Mouse (Mus musculus): Measurements from ENCODE around the gene Thbd. TPM values are rescaled to one million over a fixed set of nuclear protein-coding genes. Genes with fewer than 3 reads are reported as not detected.
A peak's percentile ranks its signal among the peaks of the same experiment; 100 is the strongest.

The Thbd gene
- 8.2 and 8.5 TPM in 2 replicates for polyA plus RNA-seq (2014; fragmentation: Nextera tagmentation; extraction: Ambion mirVana)

DNA sequence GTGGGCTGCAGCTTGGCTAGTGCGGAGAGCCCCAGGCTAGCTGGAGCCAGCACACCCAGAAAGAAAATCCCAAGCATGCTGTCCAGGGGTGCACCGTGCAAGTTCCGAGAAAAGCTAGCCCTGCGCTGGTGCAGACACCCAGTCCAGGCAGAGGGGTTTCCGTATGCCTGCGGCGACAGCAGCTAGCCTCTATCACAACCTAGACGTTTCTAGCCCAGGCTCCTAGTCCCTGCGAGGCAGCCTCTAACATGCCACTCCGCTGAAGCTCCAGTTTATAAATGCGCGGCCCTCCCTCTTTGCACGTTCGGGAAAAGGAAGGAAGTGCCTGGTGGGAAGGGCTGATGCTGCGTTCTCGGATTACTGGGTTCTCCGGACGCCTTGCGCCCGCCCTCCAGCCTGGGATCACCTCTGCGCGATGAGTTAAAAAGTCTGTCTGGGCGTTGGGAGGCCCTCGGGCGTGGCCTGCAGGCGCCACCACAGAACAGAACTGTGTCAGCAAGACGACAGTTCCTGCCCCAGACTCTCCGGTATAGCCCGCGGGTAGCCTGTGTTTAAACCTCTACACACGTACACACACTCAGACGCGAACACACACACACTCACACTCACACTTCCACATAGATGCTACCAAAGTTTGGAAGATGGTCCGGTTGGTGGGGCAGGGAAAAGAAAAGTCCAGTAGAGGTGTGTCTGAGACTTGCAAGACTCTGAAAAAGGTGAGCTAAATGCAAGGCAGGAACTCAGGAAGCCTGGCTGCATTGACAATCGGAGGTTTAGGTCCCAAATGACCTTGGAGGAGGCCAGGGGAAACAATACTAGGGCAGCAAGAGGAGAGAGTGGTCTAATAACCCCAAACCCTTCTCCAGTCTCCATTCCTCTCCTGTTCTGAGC, at the start of gene Thbd:
TSS of gene Thbd (minus strand) at position 319 of the 891 bp plus-strand sequence.
- ATAC-seq (ENCODE audit: low FRiP score) (peak; percentile 56; the same call in 1 of the 2 replicates), DNase-seq (ENCODE audit: low spot score) (no peak)
- Histone ChIP-seq H3K36me3 (replicated peaks; ENCODE audit: control insufficient read depth, insufficient read depth) (no peaks in the 10 kb centered on the region), H3K4me2 (replicated peaks) (peak within 1 kb of the TSS; percentile 67), H3K9me3 (ENCODE audit: control insufficient read depth, low read length) (no peaks in the 10 kb centered on the region), H3K4me3 (replicated peaks; ENCODE audit: low read length) (peak within 1 kb of the TSS; percentile 36), H3K4me1 (replicated peaks; ENCODE audit: control insufficient read depth, insufficient read depth, low read length) (peaks cover 23% of the 10 kb centered on the region), H3K27ac (no peak within 1 kb of the TSS), H3K27me3 (ENCODE audit: control insufficient read depth, insufficient read depth, low read length) (peaks cover 48% of the 10 kb centered on the region), H3K9ac (peak within 1 kb of the TSS; percentile 54)
- WGBS, result 3% methylated on average over 35 of the region's 35 CpGs

DNA sequence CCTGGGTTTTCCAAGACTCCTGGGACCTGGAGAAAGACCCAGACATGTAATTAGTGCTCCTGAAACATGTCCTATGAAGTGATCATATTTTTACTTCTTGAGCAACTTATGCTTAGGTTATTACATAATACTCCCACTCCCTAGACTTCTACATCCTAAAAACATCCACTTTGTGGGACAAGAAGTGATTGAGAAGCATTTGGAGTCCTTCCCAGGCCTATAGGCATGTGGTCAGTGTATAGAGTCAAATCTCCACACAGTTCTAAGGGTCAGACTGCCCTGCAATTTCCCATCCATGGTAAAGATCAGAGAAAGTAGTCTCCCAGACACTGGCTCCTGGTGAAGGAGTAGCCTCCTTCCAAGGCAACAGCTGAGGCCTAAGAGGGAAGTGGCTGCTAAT, 47.4 kb upstream of the Thbd start:
- H3K4me3 ChIP-seq (replicated peaks; ENCODE audit: low read length), result no peak overlapping the region
- no peak overlapping the region for H3K9ac ChIP-seq
- no peak overlapping the region for H3K27ac ChIP-seq
- DNase-seq (ENCODE audit: low spot score) (no peak), ATAC-seq (ENCODE audit: low FRiP score) (no peak)
- no peak overlapping the region for H3K4me2 ChIP-seq (replicated peaks)
- H3K36me3 ChIP-seq (replicated peaks; ENCODE audit: control insufficient read depth, insufficient read depth), result no peaks in the 10 kb centered on the region
- no peaks in the 10 kb centered on the region for H3K4me1 ChIP-seq (replicated peaks; ENCODE audit: control insufficient read depth, insufficient read depth, low read length)
- H3K27me3 ChIP-seq (ENCODE audit: control insufficient read depth, insufficient read depth, low read length), result no peaks in the 10 kb centered on the region
- H3K9me3 ChIP-seq (ENCODE audit: control insufficient read depth, low read length), result no peaks in the 10 kb centered on the region

DNA sequence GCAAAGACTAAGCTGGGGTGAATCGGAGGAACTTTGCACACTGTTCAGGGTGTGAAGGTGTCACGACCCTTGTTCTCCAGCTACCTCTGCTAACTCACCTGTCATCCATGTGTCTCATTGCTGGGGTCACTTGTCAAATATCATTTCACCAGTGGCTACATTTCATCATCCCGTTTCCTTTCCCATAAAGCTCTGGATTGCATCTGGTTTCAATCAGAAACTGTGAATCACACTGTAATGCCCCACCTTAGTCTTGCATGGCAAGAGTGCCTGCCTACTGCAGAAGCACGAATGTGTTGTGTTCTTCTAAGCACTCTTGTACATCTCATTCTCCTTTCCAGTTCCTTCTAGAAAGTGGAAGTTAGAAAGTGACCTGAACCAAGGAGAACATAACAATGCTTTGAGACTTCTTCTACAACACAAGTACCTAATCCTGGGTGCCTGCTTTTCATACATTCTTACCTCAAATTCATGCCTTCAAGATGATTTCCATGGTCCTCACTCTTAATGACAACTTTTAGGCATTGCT, 46.1 kb upstream of the Thbd start:
- WGBS, result 92% methylated on average over 4 of the region's 4 CpGs
- Histone ChIP-seq H3K9me3 (ENCODE audit: control insufficient read depth, low read length) (no peaks in the 10 kb centered on the region), H3K4me1 (replicated peaks; ENCODE audit: control insufficient read depth, insufficient read depth, low read length) (no peaks in the 10 kb centered on the region), H3K27ac (no peak overlapping the region), H3K27me3 (ENCODE audit: control insufficient read depth, insufficient read depth, low read length) (no peaks in the 10 kb centered on the region), H3K4me3 (replicated peaks; ENCODE audit: low read length) (no peak overlapping the region), H3K9ac (no peak overlapping the region), H3K4me2 (replicated peaks) (no peak overlapping the region), H3K36me3 (replicated peaks; ENCODE audit: control insufficient read depth, insufficient read depth) (no peaks in the 10 kb centered on the region)
- DNase-seq (ENCODE audit: low spot score) (no peak), ATAC-seq (ENCODE audit: low FRiP score) (no peak)

GRCm38 (mm10) chr2:148453061-148453460, 45.1 kb upstream of the Thbd start:
- Histone ChIP-seq H3K9ac (no peak overlapping the region), H3K27ac (no peak overlapping the region), H3K4me3 (replicated peaks; ENCODE audit: low read length) (no peak overlapping the region), H3K36me3 (replicated peaks; ENCODE audit: control insufficient read depth, insufficient read depth) (no peaks in the 10 kb centered on the region), H3K4me2 (replicated peaks) (no peak overlapping the region), H3K27me3 (ENCODE audit: control insufficient read depth, insufficient read depth, low read length) (no peaks in the 10 kb centered on the region), H3K4me1 (replicated peaks; ENCODE audit: control insufficient read depth, insufficient read depth, low read length) (no peaks in the 10 kb centered on the region), H3K9me3 (ENCODE audit: control insufficient read depth, low read length) (no peaks in the 10 kb centered on the region)
- no peak for DNase-seq (ENCODE audit: low spot score)
- no peak for ATAC-seq (ENCODE audit: low FRiP score)
- WGBS, result 90% methylated on average over 3 of the region's 3 CpGs

DNA sequence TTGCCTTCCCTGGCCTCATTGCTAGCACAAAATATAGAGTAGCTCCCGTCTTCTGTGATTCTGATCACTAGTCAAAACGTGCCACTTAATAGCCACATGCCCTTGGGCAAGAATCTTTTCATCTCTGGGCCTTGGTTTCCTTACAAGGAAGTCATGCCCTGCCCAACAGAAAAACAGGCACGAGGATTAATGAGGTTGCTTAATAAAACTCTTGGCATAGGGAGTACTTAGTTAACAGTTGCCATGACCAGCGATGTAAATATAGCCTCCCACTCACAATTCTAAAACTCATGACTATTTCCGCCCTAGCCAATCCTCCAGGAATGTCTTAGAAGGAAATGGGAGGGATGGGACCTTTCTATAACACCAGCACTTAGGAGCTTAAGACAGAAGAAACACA, 43.5 kb upstream of the Thbd start:
- no peaks in the 10 kb centered on the region for H3K36me3 ChIP-seq (replicated peaks; ENCODE audit: control insufficient read depth, insufficient read depth)
- no peaks in the 10 kb centered on the region for H3K4me1 ChIP-seq (replicated peaks; ENCODE audit: control insufficient read depth, insufficient read depth, low read length)
- no peak overlapping the region for H3K4me3 ChIP-seq (replicated peaks; ENCODE audit: low read length)
- DNase-seq (ENCODE audit: low spot score), result no peak
- no peak overlapping the region for H3K27ac ChIP-seq
- no peak overlapping the region for H3K4me2 ChIP-seq (replicated peaks)
- no peak overlapping the region for H3K9ac ChIP-seq
- no peak for ATAC-seq (ENCODE audit: low FRiP score)
- H3K9me3 ChIP-seq (ENCODE audit: control insufficient read depth, low read length), result no peaks in the 10 kb centered on the region
- no peaks in the 10 kb centered on the region for H3K27me3 ChIP-seq (ENCODE audit: control insufficient read depth, insufficient read depth, low read length)
- 82% methylated on average over 5 of the region's 5 CpGs for WGBS

DNA sequence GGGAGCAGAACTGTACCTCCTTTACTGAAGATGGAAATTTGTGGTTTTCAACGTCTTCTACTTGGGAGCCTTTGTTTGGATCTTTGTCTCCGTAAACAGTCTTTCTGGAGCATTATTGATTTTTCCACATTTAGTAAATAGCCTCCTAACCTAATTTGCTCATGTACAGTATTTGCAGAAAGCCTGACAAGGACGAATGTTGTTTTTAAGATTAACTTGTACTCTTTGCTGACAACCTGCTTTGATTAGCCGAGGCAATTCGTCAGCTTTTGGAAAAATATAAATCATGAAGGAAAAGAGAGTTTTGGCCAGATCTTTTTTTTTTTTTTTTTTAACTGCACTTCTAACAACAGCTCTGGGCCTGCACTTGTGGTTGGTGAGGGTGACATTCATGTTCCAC, 42.6 kb upstream of the Thbd start:
- no peaks in the 10 kb centered on the region for H3K9me3 ChIP-seq (ENCODE audit: control insufficient read depth, low read length)
- H3K4me1 ChIP-seq (replicated peaks; ENCODE audit: control insufficient read depth, insufficient read depth, low read length), result no peaks in the 10 kb centered on the region
- ATAC-seq (ENCODE audit: low FRiP score) (no peak), DNase-seq (ENCODE audit: low spot score) (no peak)
- H3K4me3 ChIP-seq (replicated peaks; ENCODE audit: low read length), result no peak overlapping the region
- no peaks in the 10 kb centered on the region for H3K36me3 ChIP-seq (replicated peaks; ENCODE audit: control insufficient read depth, insufficient read depth)
- H3K9ac ChIP-seq, result no peak overlapping the region
- no peaks in the 10 kb centered on the region for H3K27me3 ChIP-seq (ENCODE audit: control insufficient read depth, insufficient read depth, low read length)
- no peak overlapping the region for H3K27ac ChIP-seq
- 83% methylated on average over 5 of the region's 5 CpGs for WGBS
- no peak overlapping the region for H3K4me2 ChIP-seq (replicated peaks)

GRCm38 (mm10) chr2:148449659-148450058, 41.7 kb upstream of the Thbd start:
- H3K4me2 ChIP-seq (replicated peaks), result no peak overlapping the region
- DNase-seq (ENCODE audit: low spot score), result no peak
- 97% methylated on average over 1 of the region's 1 CpGs for WGBS
- no peaks in the 10 kb centered on the region for H3K9me3 ChIP-seq (ENCODE audit: control insufficient read depth, low read length)
- H3K4me1 ChIP-seq (replicated peaks; ENCODE audit: control insufficient read depth, insufficient read depth, low read length), result no peaks in the 10 kb centered on the region
- H3K27ac ChIP-seq, result no peak overlapping the region
- H3K9ac ChIP-seq, result no peak overlapping the region
- H3K4me3 ChIP-seq (replicated peaks; ENCODE audit: low read length), result no peak overlapping the region
- H3K27me3 ChIP-seq (ENCODE audit: control insufficient read depth, insufficient read depth, low read length), result no peaks in the 10 kb centered on the region
- no peak for ATAC-seq (ENCODE audit: low FRiP score)
- no peaks in the 10 kb centered on the region for H3K36me3 ChIP-seq (replicated peaks; ENCODE audit: control insufficient read depth, insufficient read depth)

- H3K27ac ChIP-seq, result no peak overlapping the region
- no peaks in the 10 kb centered on the region for H3K9me3 ChIP-seq (ENCODE audit: control insufficient read depth, low read length)
- DNase-seq (ENCODE audit: low spot score), result no peak
- WGBS, result 75% methylated on average over 3 of the region's 3 CpGs
- H3K4me3 ChIP-seq (replicated peaks; ENCODE audit: low read length), result no peak overlapping the region
- no peaks in the 10 kb centered on the region for H3K4me1 ChIP-seq (replicated peaks; ENCODE audit: control insufficient read depth, insufficient read depth, low read length)
- H3K9ac ChIP-seq, result no peak overlapping the region
- H3K4me2 ChIP-seq (replicated peaks), result no peak overlapping the region
- H3K27me3 ChIP-seq (ENCODE audit: control insufficient read depth, insufficient read depth, low read length), result no peaks in the 10 kb centered on the region
- no peak for ATAC-seq (ENCODE audit: low FRiP score)
- H3K36me3 ChIP-seq (replicated peaks; ENCODE audit: control insufficient read depth, insufficient read depth), result no peaks in the 10 kb centered on the region
Measured at GRCm38 (mm10) chr2:148446446-148446845, 38.5 kb upstream of the Thbd start.

DNA sequence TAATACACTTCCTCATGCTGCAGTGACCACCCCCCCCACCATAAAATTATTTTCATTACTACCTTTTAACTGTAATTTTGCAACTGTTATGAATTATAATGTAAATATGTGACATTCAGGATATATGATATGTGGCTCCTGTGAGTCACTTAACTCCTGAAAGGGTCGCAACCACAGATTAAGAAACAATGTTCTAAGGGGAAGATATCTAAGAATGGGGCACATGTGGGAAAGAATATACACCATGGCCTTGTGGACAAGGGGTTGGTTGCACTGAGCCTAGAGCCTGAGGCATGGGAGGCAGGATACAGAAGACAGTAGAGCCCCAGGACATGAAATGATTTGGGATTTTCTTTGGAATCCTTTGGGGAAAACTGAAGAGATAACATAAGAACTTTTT, 37.6 kb upstream of the Thbd start:
- Histone ChIP-seq H3K27ac (no peak overlapping the region), H3K9me3 (ENCODE audit: control insufficient read depth, low read length) (no peaks in the 10 kb centered on the region), H3K36me3 (replicated peaks; ENCODE audit: control insufficient read depth, insufficient read depth) (no peaks in the 10 kb centered on the region), H3K9ac (no peak overlapping the region), H3K4me1 (replicated peaks; ENCODE audit: control insufficient read depth, insufficient read depth, low read length) (no peaks in the 10 kb centered on the region), H3K4me3 (replicated peaks; ENCODE audit: low read length) (no peak overlapping the region), H3K4me2 (replicated peaks) (no peak overlapping the region), H3K27me3 (ENCODE audit: control insufficient read depth, insufficient read depth, low read length) (no peaks in the 10 kb centered on the region)
- WGBS, result 98% methylated on average over 1 of the region's 1 CpGs
- ATAC-seq (ENCODE audit: low FRiP score) (no peak), DNase-seq (ENCODE audit: low spot score) (no peak)
